Mouse (Mus musculus) adrenal gland, postnatal 25 days (tissue): ENCODE data around the gene Odf2l. TPM values are rescaled to one million over a fixed set of nuclear protein-coding genes. Genes with fewer than 3 reads are reported as not detected.

Experiments used
- total RNA-seq: library from RNA; stranded (reverse); gene quantifications from 2 replicates; pipeline ENCODE4 v1.2.3, GENCODE M21; 2021

Odf2l gene
- total RNA-seq, 1 experiment from 2014 or later, result 34.9 TPM

Other genes with a start within 250 kb of the Odf2l start
- gene Clca4b, start 186.1 kb upstream of the Odf2l start, total RNA-seq, result not detected in 2 replicates
- not detected in 2 replicates for gene Clca4a, start 143.5 kb upstream of the Odf2l start, total RNA-seq
- not detected in 2 replicates for gene Clca1, start 85.8 kb upstream of the Odf2l start, total RNA-seq
- gene Clca2, start 19.1 kb upstream of the Odf2l start, total RNA-seq, result not detected in 2 replicates
- gene Col24a1, start 173.9 kb downstream of the Odf2l start, total RNA-seq, result 0.15 TPM in 1 of 2 replicates, not detected in the other